Mouse (Mus musculus) embryo, embryonic 9.5 days (tissue): Measurements from ENCODE around the gene Grk3.

Experiments
- DNase-seq: peaks from one replicate; pipeline ENCODE4 v3.0.0-alpha.2; 2017; ENCODE audit errors: extremely low spot score

Grk3 gene

GRCm38 (mm10) chr5:113009183-113009820, 6.3 kb downstream of the Grk3 start:
- no peak for DNase-seq

- DNase-seq, result no peak
Measured at GRCm38 (mm10) chr5:113008496-113008895, 7.1 kb downstream of the Grk3 start.

GRCm38 (mm10) chr5:113006997-113007396, 8.6 kb downstream of the Grk3 start:
- DNase-seq, result no peak

DNA sequence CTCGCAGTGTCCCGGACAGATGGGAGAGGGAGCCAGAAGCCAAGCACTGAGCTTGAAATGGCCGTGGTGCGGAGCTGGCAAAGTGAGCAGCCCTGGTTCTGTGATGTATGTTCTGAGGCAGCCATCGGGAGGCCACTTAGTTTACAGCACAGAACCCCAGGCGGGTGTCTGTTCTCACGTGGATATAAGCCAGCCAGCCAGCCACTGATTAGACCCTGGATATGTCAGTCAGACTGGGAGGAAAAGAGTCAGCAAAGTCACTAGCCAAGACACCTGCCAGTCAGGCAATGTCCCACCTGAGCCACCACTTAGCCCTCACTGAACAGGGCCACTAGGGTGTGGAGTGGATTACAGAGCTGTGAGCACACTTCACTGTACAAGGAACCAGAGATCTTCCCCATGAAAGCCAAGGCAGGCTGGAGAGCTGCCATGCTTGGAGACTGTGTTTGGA, 9.6 kb downstream of the Grk3 start:
- no peak for DNase-seq

- no peak for DNase-seq
Measured at GRCm38 (mm10) chr5:113002821-113003380, 12.7 kb downstream of the Grk3 start.

- peak; percentile 12 for DNase-seq
Measured at GRCm38 (mm10) chr5:112999227-112999626, 16.4 kb downstream of the Grk3 start.

DNA sequence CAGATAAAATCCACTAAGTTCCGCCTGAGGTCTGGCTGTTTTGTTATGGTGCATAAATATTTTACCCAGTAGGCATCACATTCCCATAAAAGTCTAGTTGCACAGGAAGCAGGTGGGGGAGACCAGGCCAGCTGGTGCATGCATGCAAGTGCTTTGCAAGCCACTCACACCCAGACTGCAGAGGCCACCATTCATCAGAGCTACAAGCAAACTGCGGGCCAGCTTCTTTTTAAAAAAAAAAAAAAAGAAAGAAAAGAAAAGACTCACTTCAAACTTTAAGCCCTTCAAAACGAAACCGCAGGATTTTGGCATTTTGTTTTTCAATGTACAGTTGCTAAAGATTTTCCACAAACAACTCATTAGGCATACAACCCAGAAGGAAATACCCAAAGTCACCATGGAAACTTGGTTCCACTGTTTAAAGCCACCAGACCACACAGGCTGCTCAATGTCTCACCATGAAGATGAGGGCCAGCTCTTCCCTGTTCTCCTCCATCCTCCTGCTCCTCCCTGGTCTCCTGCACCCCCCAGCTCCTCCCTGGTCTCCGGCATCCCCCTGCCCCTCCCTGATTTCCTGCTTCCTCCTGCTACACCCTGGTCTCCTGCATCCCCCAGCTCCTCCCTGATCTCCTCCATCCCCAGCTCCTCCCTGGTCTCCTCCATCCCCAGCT, 17.9 kb downstream of the Grk3 start:
- DNase-seq, result no peak

DNA sequence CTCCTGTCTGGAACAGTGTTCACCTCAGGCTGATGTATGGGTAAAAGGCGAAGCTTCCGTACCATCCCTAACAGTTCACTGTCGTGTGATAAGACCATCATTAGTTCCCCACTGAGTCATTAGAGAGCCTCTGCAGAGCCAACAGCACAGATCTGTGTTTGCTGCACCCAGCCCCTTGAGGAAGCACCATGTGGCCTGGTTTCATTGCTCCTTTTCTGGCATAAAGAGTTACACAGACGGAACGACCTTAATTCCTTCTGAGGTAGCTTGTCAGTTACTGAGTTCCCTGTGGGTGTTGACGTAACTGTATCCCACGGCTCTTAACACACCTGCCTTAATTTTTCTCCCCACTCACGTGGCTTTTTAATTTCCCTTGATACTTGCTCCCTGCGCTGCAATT, 24.3 kb downstream of the Grk3 start:
- DNase-seq, result no peak

GRCm38 (mm10) chr5:112981931-112982330, 33.7 kb downstream of the Grk3 start:
- peak; percentile 7 for DNase-seq

- DNase-seq, result no peak
Measured at GRCm38 (mm10) chr5:112979710-112980109, 35.9 kb downstream of the Grk3 start.

GRCm38 (mm10) chr5:112979195-112979594, 36.4 kb downstream of the Grk3 start:
- no peak for DNase-seq

DNA sequence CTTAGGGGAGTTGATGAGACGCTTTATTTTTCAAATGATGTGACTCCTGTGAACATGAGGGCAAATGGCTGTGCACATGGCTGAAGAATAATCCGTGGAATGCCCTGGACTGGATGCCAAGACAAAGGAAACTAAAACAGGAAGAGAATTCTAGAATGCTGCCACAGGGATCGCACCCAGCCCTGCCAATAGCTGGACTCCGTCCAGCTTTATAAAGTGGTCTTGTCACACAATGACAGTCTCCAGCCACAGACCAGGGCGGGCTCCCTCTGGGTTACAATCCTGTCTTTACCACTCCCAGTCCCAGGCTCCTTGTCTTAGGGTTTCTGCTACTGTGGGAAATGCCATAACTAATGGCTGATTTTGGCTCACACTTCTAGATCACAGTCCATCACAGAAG, 38.5 kb downstream of the Grk3 start:
- no peak for DNase-seq

GRCm38 (mm10) chr5:112973596-112973995, 42.0 kb downstream of the Grk3 start:
- DNase-seq, result no peak

- DNase-seq, result no peak
Measured at GRCm38 (mm10) chr5:112972297-112972696, 43.3 kb downstream of the Grk3 start.

DNA sequence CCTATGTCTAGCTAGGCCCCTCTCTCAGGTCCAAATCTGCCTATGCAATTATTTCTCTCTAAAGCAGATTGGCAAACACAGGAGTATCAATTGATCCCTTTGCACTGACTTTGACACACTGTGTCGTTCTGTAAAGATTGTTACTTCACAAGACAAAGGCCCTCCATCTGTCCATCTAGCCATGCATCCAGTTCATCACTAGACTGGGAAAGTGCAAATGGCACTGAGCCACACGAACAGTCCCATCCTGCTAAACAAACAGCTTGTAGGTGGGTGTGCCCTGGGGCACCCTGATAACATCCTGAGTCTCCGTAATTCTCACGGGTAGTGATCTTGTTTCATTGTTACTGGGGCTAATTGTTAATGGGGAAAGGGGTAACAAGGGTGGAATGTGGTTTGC, 52.1 kb downstream of the Grk3 start:
- DNase-seq, result no peak

- DNase-seq, result no peak
Measured at GRCm38 (mm10) chr5:112962166-112962565, 53.4 kb downstream of the Grk3 start.

DNA sequence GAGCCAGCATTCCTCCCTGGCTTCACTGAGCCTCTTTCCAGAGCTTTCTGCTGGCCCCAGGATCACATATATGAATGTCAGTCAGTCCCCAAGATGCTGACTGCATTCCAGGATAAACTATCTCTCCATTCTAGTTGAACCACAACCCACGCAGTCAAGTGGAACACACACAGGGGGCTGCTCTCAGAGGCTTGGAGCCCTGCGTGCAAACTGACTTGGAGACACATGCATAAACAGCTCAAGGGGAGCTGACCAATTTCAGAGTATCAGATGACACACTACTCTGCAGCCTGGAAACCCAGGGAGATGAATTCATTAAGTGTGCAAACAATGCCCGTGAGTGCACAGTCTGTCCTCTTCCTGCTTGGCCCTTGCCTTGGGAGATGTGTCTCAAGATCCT, 54.7 kb downstream of the Grk3 start:
- DNase-seq, result peak; percentile 20

GRCm38 (mm10) chr5:112958293-112958692, 57.3 kb downstream of the Grk3 start:
- no peak for DNase-seq

DNA sequence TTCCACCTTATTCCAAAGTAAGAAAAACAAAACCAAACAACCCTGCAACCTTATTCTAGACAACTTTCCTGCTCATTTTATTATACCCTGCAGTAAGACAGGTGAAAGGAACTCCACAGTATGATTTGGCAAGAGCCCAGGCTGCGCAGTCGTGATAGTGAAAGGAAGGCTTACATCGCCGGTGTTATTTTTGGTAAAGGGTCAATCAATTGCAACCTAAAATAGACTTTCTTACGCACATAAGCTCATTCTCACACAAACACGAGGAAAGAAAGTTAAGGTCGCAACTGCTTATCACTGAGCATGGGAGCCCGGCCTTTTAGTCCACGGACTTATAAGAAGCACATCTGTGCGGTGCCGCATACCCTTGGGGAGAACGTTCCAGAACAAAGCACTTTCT, 58.8 kb downstream of the Grk3 start:
- no peak for DNase-seq

DNA sequence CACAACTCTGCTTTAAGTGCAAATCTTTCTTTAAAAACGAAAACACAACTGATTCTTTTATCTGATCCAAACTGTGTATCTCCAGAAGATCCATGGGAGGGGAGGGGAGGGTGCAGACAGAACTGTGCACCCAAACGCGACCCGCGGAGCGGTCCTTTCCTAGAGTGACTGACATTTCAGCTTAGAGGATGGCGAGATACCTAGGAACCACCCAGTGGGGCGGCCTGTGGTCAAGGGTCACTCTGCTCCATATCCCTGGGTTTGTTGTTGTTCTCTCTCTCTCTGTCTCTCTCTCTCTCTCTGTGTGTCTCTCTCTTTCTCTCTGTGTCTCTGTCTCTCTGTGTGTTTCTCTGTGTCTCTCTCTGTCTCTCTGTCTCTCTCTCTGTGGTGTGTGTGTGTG, 59.2 kb downstream of the Grk3 start:
- no peak for DNase-seq

DNA sequence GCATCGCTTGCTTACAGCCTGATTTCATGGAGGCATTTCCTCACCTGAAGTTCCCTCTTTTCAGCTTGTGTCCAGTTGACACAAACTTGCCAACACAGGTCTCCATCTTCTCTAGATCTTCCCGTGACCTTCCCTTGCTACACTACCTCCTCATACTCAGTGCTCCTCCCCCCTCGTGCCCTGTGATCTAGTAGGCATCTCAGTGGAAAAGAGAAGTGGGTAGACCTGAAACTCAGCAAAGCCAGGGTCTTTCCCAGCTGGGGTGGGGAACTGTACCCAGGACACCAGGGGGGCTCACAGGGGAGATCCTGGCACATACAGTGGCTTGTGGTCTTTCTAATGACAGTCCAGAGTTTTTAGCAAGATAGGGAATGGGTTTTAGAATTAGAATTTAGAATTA, 64.7 kb downstream of the Grk3 start:
- DNase-seq, result no peak

- no peak for DNase-seq
Measured at GRCm38 (mm10) chr5:112945925-112946324, 69.7 kb downstream of the Grk3 start.

GRCm38 (mm10) chr5:112942244-112942643, 73.3 kb downstream of the Grk3 start:
- DNase-seq, result no peak
